Mouse (Mus musculus): ENCODE measurements around the gene Mut. TPM values are rescaled to one million over a fixed set of nuclear protein-coding genes. Genes with fewer than 3 reads are reported as not detected.

Mut gene
- total RNA-seq (2021), result 10 to 100 TPM; 55.9 to 60.0 TPM

GRCm38 (mm10) chr17:40934420-40935231, at the start of gene Mut, which contains the start of gene Cenpq:
Gene Mut (plus strand): TSS chr17:40934685.
Gene Cenpq (minus strand): TSS chr17:40935047.
- peak; percentile 98 for DNase-seq

- DNase-seq, result no peak
Observed at GRCm38 (mm10) chr17:40885155-40885554, 49.3 kb upstream of the Mut start.

- DNase-seq, result no peak
Observed at GRCm38 (mm10) chr17:40887849-40888536, 46.5 kb upstream of the Mut start.

- DNase-seq, result no peak
Observed at GRCm38 (mm10) chr17:40896863-40897262, 37.6 kb upstream of the Mut start.

GRCm38 (mm10) chr17:40899783-40900363, 34.6 kb upstream of the Mut start:
- no peak for DNase-seq

- DNase-seq, result no peak
Observed at GRCm38 (mm10) chr17:40903345-40903744, 31.1 kb upstream of the Mut start.

- DNase-seq, result no peak
Observed at GRCm38 (mm10) chr17:40904056-40904597, 30.4 kb upstream of the Mut start.

- no peak for DNase-seq
Observed at GRCm38 (mm10) chr17:40904721-40905154, 29.7 kb upstream of the Mut start.

GRCm38 (mm10) chr17:40914250-40914649, 20.2 kb upstream of the Mut start, which contains the start of gene Glyatl3:
Gene Glyatl3 (minus strand): TSS chr17:40914350.
- no peak for DNase-seq

GRCm38 (mm10) chr17:40915499-40915898, 19.0 kb upstream of the Mut start:
- DNase-seq, result no peak

GRCm38 (mm10) chr17:40933985-40934384, 500 bp upstream of the Mut start:
- DNase-seq, result no peak

GRCm38 (mm10) chr17:40948518-40948917, 14.0 kb downstream of the Mut start:
- no peak for DNase-seq

GRCm38 (mm10) chr17:40977914-40978313, 43.4 kb downstream of the Mut start:
- no peak for DNase-seq

GRCm38 (mm10) chr17:40992102-40992501, 57.6 kb downstream of the Mut start:
- DNase-seq, result no peak

Other genes starting within 250 kb of the Mut start
- not detected for gene Esp1, start 207.6 kb upstream of the Mut start, total RNA-seq (2021)
- not detected for gene Crisp2, start 127.7 kb upstream of the Mut start, total RNA-seq (2021)
- gene Rhag, start 123.6 kb upstream of the Mut start, total RNA-seq (2021), result 1 to 10 TPM in 1 of 2 experiments, under 1 TPM in 1; 0.21 to 1.1 TPM
- gene 9130008F23Rik, start 54.1 kb upstream of the Mut start, total RNA-seq (2021), result 1 to 10 TPM in 1 of 2 experiments, under 1 TPM in 1; 0.38 to 1.0 TPM
- not detected for gene Glyatl3, start 20.3 kb upstream of the Mut start, total RNA-seq (2021)
- gene Cenpq, start 362 bp downstream of the Mut start, total RNA-seq (2021), result 10 to 100 TPM; 11.8 to 11.9 TPM